Mouse (Mus musculus) G1E (cell line): ENCODE data around the gene Tenm2.

Experiments used
- CTCF ChIP-seq: IDR thresholded peaks from 2 replicates; pipeline ENCODE4 v1.5.1; 2012; ENCODE audit warnings: low read depth, low read length, inconsistent platforms, mixed read lengths
- GATA1 ChIP-seq: IDR thresholded peaks from 2 replicates; pipeline ENCODE4 v1.6.1; 2012; ENCODE audit warnings: borderline replicate concordance, low read length, inconsistent platforms, mixed read lengths
- GATA2 ChIP-seq: IDR thresholded peaks from 2 replicates; pipeline ENCODE4 v1.6.1; 2012; ENCODE audit warnings: low read depth, low read length, inconsistent platforms, borderline replicate concordance
- POLR2AphosphoS5 ChIP-seq: IDR thresholded peaks from 2 replicates; pipeline ENCODE4 v1.6.1; 2012; ENCODE audit warnings: low read depth, low read length, inconsistent platforms; ENCODE audit not compliant: insufficient replicate concordance
- TAL1 ChIP-seq: conservative IDR thresholded peaks from 2 replicates; pipeline ENCODE4 v1.6.1; 2012; ENCODE audit warnings: low read depth, low read length, inconsistent platforms, mixed read lengths

GRCm38 (mm10) chr11:36804615-36805014 lies 431.1 kb downstream of the Tenm2 start:
- no peak for TF ChIP-seq CTCF
- no peak for TF ChIP-seq TAL1
- TF ChIP-seq GATA1 = no peak
- no peak for TF ChIP-seq POLR2AphosphoS5
- no peak for TF ChIP-seq GATA2
